In genomic region chr11:30217496-30217895, GRCm38 (mm10) we compare ENCODE assay signal across 22 mouse cellular contexts. TPM values are rescaled to one million over a fixed set of nuclear protein-coding genes. Genes with fewer than 3 reads are reported as not detected.
DNase-seq lines count a peak whose midpoint lies in the region; ATAC-seq and TF ChIP-seq lines count a peak whose summit lies in the region.
"Had no signal": no experiment of that assay in that cellular context is flagged by ENCODE, and none has a peak within 500 bp of the region (broad histone marks: within the 10 kb centered on the region; RNA-seq: fewer than 3 reads in every experiment).

No protein-coding gene starts in this region.

- WGBS in liver, embryonic 16.5 days (ENCODE audit: insufficient replicate concordance): 44% methylated on average over 1 of the region's 1 CpGs
- WGBS in kidney, embryonic 15.5 days: 81% methylated on average over 1 of the region's 1 CpGs
- 81% methylated on average over 1 of the region's 1 CpGs for WGBS in kidney, embryonic 16.5 days

- no peak for TF ChIP-seq POLR2A in MEL (IDR thresholded peaks at IDR 0.05; ENCODE audit: control insufficient read depth in 1 of 2, insufficient read depth in 1 of 2, low read depth in 1 of 2, low read length in 2 of 2, poor library complexity in 1 of 2)

- H3K4me1 ChIP-seq in MEL (ENCODE audit: control insufficient read depth in 1 of 2, insufficient read depth in 2 of 2, low read length in 2 of 2): peaks cover 0 to 3% of the 10 kb centered on the region in 2 experiments; a peak in 1 of 4 replicates
- peaks cover 3% of the 10 kb centered on the region; the same call in 1 of the 2 replicates for H3K4me1 ChIP-seq in liver, embryonic 16.5 days (ENCODE audit: control insufficient read depth, low read depth, low read length)
- H3K4me1 ChIP-seq in kidney, embryonic 15.5 days: peaks cover 7% of the 10 kb centered on the region; the same call in 1 of the 2 replicates
- 0 out of 2 replicates have a peak, but pooled peaks cover 6% of the 10 kb centered on the region for H3K4me1 ChIP-seq in kidney, embryonic 16.5 days (ENCODE audit: insufficient read depth, low read length)
- H3K4me1 ChIP-seq: midbrain, embryonic 12.5 days had no signal

- no peaks in the 10 kb centered on the region for H3K27me3 ChIP-seq in MEL (ENCODE audit: control insufficient read depth in 1 of 2, insufficient read depth in 2 of 2, low read length in 2 of 2)
- H3K27me3 ChIP-seq in liver, embryonic 16.5 days (ENCODE audit: control insufficient read depth, insufficient read depth, low read depth, low read length): no peaks in the 10 kb centered on the region
- H3K27me3 ChIP-seq in kidney, embryonic 15.5 days: no peaks in the 10 kb centered on the region
- no peaks in the 10 kb centered on the region for H3K27me3 ChIP-seq in kidney, embryonic 16.5 days (ENCODE audit: insufficient read depth, low read length)
- H3K27me3 ChIP-seq: heart, embryonic 13.5 days; lung, embryonic 15.5 days; midbrain, embryonic 12.5 days; Patski had no signal

- TF ChIP-seq CTCF in MEL (IDR thresholded peaks at IDR 0.05 in 2 of 3, conservative IDR thresholded peaks at IDR 0.05 in 1 of 3; ENCODE audit: control insufficient read depth in 1 of 3, insufficient read depth in 1 of 3, low read depth in 2 of 3, low read length in 3 of 3, poor library complexity in 1 of 3, severe bottlenecking in 1 of 3): no peak

- H3K4me2 ChIP-seq in liver, embryonic 16.5 days (ENCODE audit: low read depth, low read length): no peak overlapping the region
- H3K4me2 ChIP-seq in kidney, embryonic 15.5 days: no peak overlapping the region
- H3K4me2 ChIP-seq in kidney, embryonic 16.5 days (replicated peaks; ENCODE audit: low read depth, low read length): no peak overlapping the region
- H3K4me2 ChIP-seq: heart, embryonic 13.5 days; lung, embryonic 15.5 days; midbrain, embryonic 12.5 days had no signal

- no peaks in the 10 kb centered on the region for H3K79me2 ChIP-seq in MEL (ENCODE audit: control insufficient read depth, insufficient read depth, low read length, poor library complexity)

- TF ChIP-seq RAD21 in MEL (IDR thresholded peaks at IDR 0.05; ENCODE audit: low read depth, low read length): no peak

- DNase-seq in MEL (ENCODE audit: low read depth, low spot score): peak; percentile 31
- DNase-seq in induced T-regulatory cell, adult 2 months (ENCODE audit: low read depth): peak; percentile 5
- no peak for DNase-seq in kidney, adult 18-20 months
- DNase-seq in adrenal gland, postnatal 10 days: no peak
- DNase-seq: adrenal gland, adult 2 months; cerebellum, postnatal 10 days; heart, postnatal 10 days; kidney, postnatal 4 days; thymus, postnatal 4 days had no signal

- H3K4me3 ChIP-seq in MEL (ENCODE audit: control insufficient read depth in 1 of 2, insufficient read depth in 1 of 2, low read depth in 2 of 2, low read length in 2 of 2): no peak overlapping the region
- no peak overlapping the region for H3K4me3 ChIP-seq in liver, embryonic 16.5 days (ENCODE audit: low read depth, low read length)
- no peak overlapping the region for H3K4me3 ChIP-seq in kidney, embryonic 15.5 days (replicated peaks)
- no peak overlapping the region for H3K4me3 ChIP-seq in kidney, embryonic 16.5 days (ENCODE audit: low read length)
- H3K4me3 ChIP-seq: erythroblast, embryonic 14.5 days; heart, embryonic 13.5 days; lung, embryonic 15.5 days; midbrain, embryonic 12.5 days had no signal

- peak; percentile 62 to 77 for TF ChIP-seq EP300 in MEL (IDR thresholded peaks at IDR 0.05; ENCODE audit: low read depth in 1 of 2, low read length in 2 of 2)

- no peaks in the 10 kb centered on the region for H3K9me3 ChIP-seq in MEL (replicated peaks; ENCODE audit: insufficient read depth, low read length)
- H3K9me3 ChIP-seq in liver, embryonic 16.5 days (replicated peaks; ENCODE audit: control insufficient read depth, low read length): no peaks in the 10 kb centered on the region
- no peaks in the 10 kb centered on the region for H3K9me3 ChIP-seq in kidney, embryonic 15.5 days (replicated peaks)
- no peaks in the 10 kb centered on the region for H3K9me3 ChIP-seq in kidney, embryonic 16.5 days (ENCODE audit: low read length)
- H3K9me3 ChIP-seq: heart, embryonic 13.5 days; lung, embryonic 15.5 days; midbrain, embryonic 12.5 days had no signal

- H3K36me3 ChIP-seq in MEL (ENCODE audit: control insufficient read depth in 1 of 2, insufficient read depth in 2 of 2, low read length in 2 of 2): peaks cover 0 to 8% of the 10 kb centered on the region in 2 experiments; a peak in 2 of 4 replicates
- H3K36me3 ChIP-seq in liver, embryonic 16.5 days (ENCODE audit: control insufficient read depth, insufficient read depth): no peaks in the 10 kb centered on the region
- H3K36me3 ChIP-seq in kidney, embryonic 15.5 days: peaks cover 39% of the 10 kb centered on the region
- peaks cover 14% of the 10 kb centered on the region; the same call in 1 of the 2 replicates for H3K36me3 ChIP-seq in kidney, embryonic 16.5 days (ENCODE audit: insufficient read depth, low read length)

- peak; percentile 58 for ATAC-seq in CD4-positive, CD25-positive, alpha-beta regulatory T cell, adult 4 months
- ATAC-seq in liver, embryonic 16.5 days (ENCODE audit: low read depth): 0 out of 2 replicates have a peak, but pooled peaks have one; percentile 30
- ATAC-seq in kidney, embryonic 15.5 days (replicated peaks; ENCODE audit: low FRiP score): no peak
- no peak for ATAC-seq in kidney, embryonic 16.5 days (ENCODE audit: low FRiP score, low TSS enrichment)
- ATAC-seq: forebrain, embryonic 16.5 days; hindbrain, postnatal 0 days; intestine, postnatal 0 days; Patski had no signal

- no peak overlapping the region for H3K27ac ChIP-seq in MEL (ENCODE audit: control insufficient read depth, low read depth, low read length)
- no peak overlapping the region for H3K27ac ChIP-seq in liver, embryonic 16.5 days (ENCODE audit: low read length)
- H3K27ac ChIP-seq in kidney, embryonic 15.5 days: no peak overlapping the region
- H3K27ac ChIP-seq in kidney, embryonic 16.5 days (ENCODE audit: low read length): no peak overlapping the region
- H3K27ac ChIP-seq: heart, embryonic 13.5 days; hindbrain, postnatal 0 days; kidney, postnatal 0 days; lung, embryonic 15.5 days; midbrain, embryonic 12.5 days had no signal

- no peak overlapping the region for H3K9ac ChIP-seq in MEL (ENCODE audit: control insufficient read depth, low read depth, low read length, poor library complexity, severe bottlenecking)
- H3K9ac ChIP-seq in liver, embryonic 16.5 days (ENCODE audit: low read depth, low read length): no peak overlapping the region
- H3K9ac ChIP-seq in kidney, embryonic 15.5 days: no peak overlapping the region
- no peak overlapping the region for H3K9ac ChIP-seq in kidney, embryonic 16.5 days (replicated peaks; ENCODE audit: low read length)
- H3K9ac ChIP-seq: heart, embryonic 13.5 days; lung, embryonic 15.5 days; midbrain, embryonic 12.5 days had no signal

TF ChIP-seq in MEL, 35 proteins besides CTCF, POLR2A, EP300 and RAD21:
- TF ChIP-seq POLR2AphosphoS5 (IDR thresholded peaks at IDR 0.05; ENCODE audit: borderline replicate concordance, low read depth, low read length) (no peak), ZNF384 (IDR thresholded peaks at IDR 0.05; ENCODE audit: low read depth, low read length) (peak; percentile 73), MAFK (IDR thresholded peaks at IDR 0.05; ENCODE audit: borderline replicate concordance, low read depth, low read length) (no peak), RCOR1 (IDR thresholded peaks at IDR 0.05; ENCODE audit: low read depth, low read length) (peak; percentile 83), TCF12 (IDR thresholded peaks at IDR 0.05; ENCODE audit: low read depth, low read length) (peak; percentile 82), ETS1 (IDR thresholded peaks at IDR 0.05; ENCODE audit: low read depth, low read length) (peak; percentile 55; the same call in 1 of the 2 replicates), ZMIZ1 (IDR thresholded peaks at IDR 0.05; ENCODE audit: low read depth, low read length) (no peak), MYB (IDR thresholded peaks at IDR 0.05; ENCODE audit: low read depth, low read length) (no peak), ELF1 (IDR thresholded peaks at IDR 0.05; ENCODE audit: low read depth, low read length) (no peak), GATA1 (IDR thresholded peaks at IDR 0.05; ENCODE audit: low read depth, low read length) (peak; percentile 76), HCFC1 (IDR thresholded peaks at IDR 0.05; ENCODE audit: low read depth, low read length) (no peak)

RNA-seq across cellular contexts. Expression of gene Sptbn1, which starts 50.5 kb away (rescaled TPM):
- polyA plus RNA-seq in CD4-positive, CD25-positive, alpha-beta regulatory T cell, adult 4 months (2017; shearing (Covaris generic)): 100 to 1,000 TPM in 1 of 2 experiments, 10 to 100 TPM in 1; 95.8 to 120 TPM
- 14.6 and 20.0 TPM in 2 replicates for total RNA-seq in MEL (2012; rRNA removed)
- 10 to 100 TPM in 1 of 2 experiments, not detected in 1; 20.2 TPM for polyA plus RNA-seq in MEL (2012; ENCODE audit: insufficient read depth in 1 of 2, insufficient read length in 2 of 2, low read depth in 1 of 2, low replicate concordance in 2 of 2, missing spikeins in 1 of 2)
- polyA plus RNA-seq in liver, embryonic 16.5 days (2015; fragmentation: Nextera tagmentation; extraction: Ambion mirVana): 16.9 and 18.6 TPM in 2 replicates
- 100 to 1,000 TPM; 262 to 303 TPM for total RNA-seq in adrenal gland, postnatal 10 days (2021)
- polyA plus RNA-seq in kidney, embryonic 15.5 days (2015; fragmentation: Nextera tagmentation; extraction: Ambion mirVana): 114 and 119 TPM in 2 replicates
- 119 and 135 TPM in 2 replicates for polyA plus RNA-seq in kidney, embryonic 16.5 days (2015; fragmentation: Nextera tagmentation; extraction: Ambion mirVana)

Comparison
In these comparisons a context has a peak if more than half of its experiments do, and no peak if none do; other contexts are left out.
1. ATAC-seq: peak in CD4-positive, CD25-positive, alpha-beta regulatory T cell, adult 4 months (single experiment) and liver, embryonic 16.5 days (single experiment); none in kidney, embryonic 15.5 days (single experiment) and kidney, embryonic 16.5 days (single experiment).
2. DNase-seq: peak in MEL (single experiment) and induced T-regulatory cell, adult 2 months (single experiment); none in kidney, adult 18-20 months (single experiment) and adrenal gland, postnatal 10 days (single experiment).